Mouse (Mus musculus) neural tube, embryonic 13.5 days (tissue): ENCODE results near the gene Gm20823. TPM values are rescaled to one million over a fixed set of nuclear protein-coding genes. Genes with fewer than 3 reads are reported as not detected.
"Not testable (repeated sequence)": the region's sequence is repeated elsewhere in the genome, so short reads cannot be mapped to it uniquely, and the experiment has no call there.

Experiments used
- ATAC-seq: fragments of 200-750 bp; cut with Nextera tagmentation; 2 replicates; pipeline ENCODE4 v1.8.0; 2017; ENCODE audit warnings: low read depth, mild to moderate bottlenecking, moderate TSS enrichment, moderate library complexity
- H3K27ac ChIP-seq: fragments of 300-500 bp; sonication (generic); replicated peaks from 2 replicates; pipeline ENCODE4 v1.5.1; 2015; ENCODE audit warnings: moderate library complexity, mild to moderate bottlenecking, inconsistent platforms
- H3K27me3 ChIP-seq: fragments of 300-500 bp; sonication (generic); 2 replicates; pipeline ENCODE4 v1.6.1; 2015; ENCODE audit warnings: mild to moderate bottlenecking, inconsistent platforms
- H3K36me3 ChIP-seq: fragments of 300-500 bp; sonication (generic); 2 replicates; pipeline ENCODE4 v1.6.1; 2015; ENCODE audit warnings: mild to moderate bottlenecking, inconsistent platforms
- H3K4me1 ChIP-seq: fragments of 300-500 bp; sonication (generic); replicated peaks from 2 replicates; pipeline ENCODE4 v1.6.1; 2015; ENCODE audit warnings: inconsistent platforms
- H3K4me2 ChIP-seq: fragments of 300-500 bp; sonication (generic); 2 replicates; pipeline ENCODE4 v1.6.1; 2015; ENCODE audit warnings: inconsistent platforms, mild to moderate bottlenecking, moderate library complexity
- H3K4me3 ChIP-seq: fragments of 300-500 bp; sonication (generic); 2 replicates; pipeline ENCODE4 v1.5.1; 2015; ENCODE audit warnings: mild to moderate bottlenecking, inconsistent platforms
- H3K9ac ChIP-seq: fragments of 300-500 bp; sonication (generic); 2 replicates; pipeline ENCODE4 v1.6.1; 2015; ENCODE audit warnings: moderate library complexity, mild to moderate bottlenecking, inconsistent platforms
- H3K9me3 ChIP-seq: fragments of 300-500 bp; sonication (generic); 2 replicates; pipeline ENCODE4 v1.6.1; 2016; ENCODE audit warnings: inconsistent platforms
- WGBS: fragments of 180-500 bp; shearing (Covaris S2); methylation state at CpG from one replicate; pipeline ENCODE4 v1.1.7; 2015; 5-methylcytosine and 5-hydroxymethylcytosine counted together
- polyA plus RNA-seq: library from polyadenylated mRNA; unstranded; fragments of >200 nt; fragmentation: Nextera tagmentation; extraction: Ambion mirVana; gene quantifications from 2 replicates; pipeline ENCODE4 v1.2.1, GENCODE M21; 2015

The Gm20823 gene
- not detected in 2 replicates for polyA plus RNA-seq

- not testable (repeated sequence) for H3K27me3 ChIP-seq, H3K4me3 ChIP-seq, H3K9me3 ChIP-seq, H3K4me1 ChIP-seq, ATAC-seq, H3K27ac ChIP-seq, H3K9ac ChIP-seq, H3K36me3 ChIP-seq, H3K4me2 ChIP-seq
- no CpG with 5 or more reads among the region's 4 CpGs for WGBS
These were observed at the start of gene Gm20823 for GRCm38 (mm10) chrY:62464745-62465144. Gene Gm20823 (minus strand): TSS chrY:62464845.
